In the genomic region with DNA sequence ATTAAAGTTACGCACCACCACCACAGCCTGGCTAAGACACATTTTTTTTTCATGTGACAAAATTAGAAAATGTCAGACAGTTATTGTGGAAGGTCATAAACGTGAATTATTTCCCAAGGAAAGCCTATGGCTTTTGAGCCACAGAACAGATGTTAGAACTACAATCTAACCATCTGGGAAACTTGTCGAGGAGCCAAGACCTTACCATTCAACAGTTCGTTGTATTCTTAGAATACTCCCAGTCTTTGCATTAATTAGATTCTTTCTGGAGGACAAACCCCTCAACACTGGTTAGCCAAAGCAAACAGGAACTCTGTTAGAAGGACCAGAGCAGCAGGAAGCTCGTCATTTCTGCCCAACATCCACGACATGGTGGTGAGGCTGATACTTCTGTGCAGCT, we compare ENCODE assay signal across 20 mouse cellular contexts.
"Had no signal": no experiment of that assay in that cellular context is flagged by ENCODE, and none has a peak within 500 bp of the region (broad histone marks: within the 10 kb centered on the region; RNA-seq: fewer than 3 reads in every experiment).

No protein-coding gene starts in this region.

- H3K4me2 ChIP-seq: intestine, embryonic 15.5 days; limb, embryonic 15.5 days; liver, embryonic 11.5 days; lung, embryonic 15.5 days; midbrain, embryonic 11.5 days had no signal

- H3K9me3 ChIP-seq: intestine, embryonic 15.5 days; limb, embryonic 15.5 days; lung, embryonic 15.5 days had no signal

- DNase-seq: kidney, adult 18-20 months; kidney, adult 9 months; kidney, postnatal 25 days; layer of hippocampus, adult 9-11 months; liver, postnatal 0 days; lung, postnatal 10 days; lung, postnatal 4 days; midbrain, embryonic 14.5 days; right cerebral cortex, postnatal 14 days; right cerebral cortex, postnatal 4 days; thymus, adult 18-20 months; thymus, postnatal 14 days; thymus, postnatal 4 days had no signal

- H3K4me1 ChIP-seq: lung, embryonic 15.5 days had no signal

- H3K27ac ChIP-seq: intestine, embryonic 15.5 days; layer of hippocampus, adult 2 months; limb, embryonic 15.5 days; liver, embryonic 14.5 days; lung, embryonic 15.5 days had no signal

- H3K36me3 ChIP-seq: lung, embryonic 15.5 days had no signal

- ATAC-seq: intestine, embryonic 15.5 days; liver, postnatal 0 days had no signal

- H3K27me3 ChIP-seq: intestine, embryonic 15.5 days; limb, embryonic 15.5 days; lung, embryonic 15.5 days had no signal

- H3K9ac ChIP-seq: intestine, embryonic 15.5 days; limb, embryonic 15.5 days; liver, embryonic 14.5 days; liver, postnatal 0 days; lung, embryonic 15.5 days had no signal

- H3K4me3 ChIP-seq: intestine, embryonic 15.5 days; layer of hippocampus, adult 2 months; limb, embryonic 15.5 days; lung, embryonic 15.5 days had no signal
